Mouse (Mus musculus): Measurements from ENCODE around the gene Gipr. TPM values are rescaled to one million over a fixed set of nuclear protein-coding genes. Genes with fewer than 3 reads are reported as not detected.

Gene Gipr
- total RNA-seq, 2 experiments from 2014 or later: not detected

- peak; percentile 99 for DNase-seq (ENCODE audit: low spot score)
Observed at GRCm38 (mm10) chr7:19148875-19149541, 16.9 kb downstream of the Gipr start, which contains the start of gene Qpctl. Gene Qpctl, minus strand, starts transcription at chr7:19149291.

- no peak for DNase-seq (ENCODE audit: low spot score)
Observed at GRCm38 (mm10) chr7:19148180-19148874, 17.6 kb downstream of the Gipr start.

- DNase-seq (ENCODE audit: low spot score): no peak
Observed at GRCm38 (mm10) chr7:19147497-19148045, 18.4 kb downstream of the Gipr start.

- no peak for DNase-seq (ENCODE audit: low spot score)
Observed at GRCm38 (mm10) chr7:19146793-19147192, 19.1 kb downstream of the Gipr start.

GRCm38 (mm10) chr7:19137380-19137779, 28.5 kb downstream of the Gipr start:
- peak; percentile 34 for DNase-seq (ENCODE audit: low spot score)

GRCm38 (mm10) chr7:19136673-19137334, 29.1 kb downstream of the Gipr start:
- DNase-seq (ENCODE audit: low spot score): no peak

- DNase-seq (ENCODE audit: low spot score): no peak
Observed at GRCm38 (mm10) chr7:19136168-19136567, 29.8 kb downstream of the Gipr start.

GRCm38 (mm10) chr7:19131324-19131848, 34.5 kb downstream of the Gipr start:
- DNase-seq (ENCODE audit: low spot score): peak; percentile 98

GRCm38 (mm10) chr7:19130657-19131056, 35.3 kb downstream of the Gipr start:
- DNase-seq (ENCODE audit: low spot score): no peak

GRCm38 (mm10) chr7:19129396-19129795, 36.5 kb downstream of the Gipr start:
- DNase-seq (ENCODE audit: low spot score): no peak

GRCm38 (mm10) chr7:19127744-19128143, 38.2 kb downstream of the Gipr start:
- DNase-seq (ENCODE audit: low spot score): no peak

GRCm38 (mm10) chr7:19124713-19125112, 41.2 kb downstream of the Gipr start:
- no peak for DNase-seq (ENCODE audit: low spot score)

GRCm38 (mm10) chr7:19121686-19122085, 44.2 kb downstream of the Gipr start:
- DNase-seq (ENCODE audit: low spot score): no peak

GRCm38 (mm10) chr7:19119631-19120429, 46.1 kb downstream of the Gipr start, which contains the start of gene Fbxo46:
Gene Fbxo46, plus strand, starts transcription at chr7:19119859.
- DNase-seq (ENCODE audit: low spot score): peak; percentile 97

- no peak for DNase-seq (ENCODE audit: low spot score)
Observed at GRCm38 (mm10) chr7:19119083-19119482, 46.8 kb downstream of the Gipr start.

GRCm38 (mm10) chr7:19118028-19118771, 47.7 kb downstream of the Gipr start, which contains the start of gene Gm4969:
Gene Gm4969, minus strand, starts transcription at chr7:19118368.
- DNase-seq (ENCODE audit: low spot score): no peak

- DNase-seq (ENCODE audit: low spot score): no peak
Observed at GRCm38 (mm10) chr7:19109565-19109964, 56.4 kb downstream of the Gipr start.

- DNase-seq (ENCODE audit: low spot score): no peak
Observed at GRCm38 (mm10) chr7:19107436-19107835, 58.5 kb downstream of the Gipr start.

All from gastrocnemius, adult 18-20 months (tissue).